Mouse (Mus musculus) midbrain, postnatal 0 days (tissue): ENCODE data around the gene Evpl. TPM values are rescaled to one million over a fixed set of nuclear protein-coding genes. Genes with fewer than 3 reads are reported as not detected.
A peak's percentile ranks its signal among the peaks of the same experiment; 100 is the strongest.

Experiments used
- ATAC-seq: fragments of 200-750 bp; cut with Nextera tagmentation; 2 replicates; pipeline ENCODE4 v1.8.0; 2017; ENCODE audit warnings: moderate number of reproducible peaks, mild to moderate bottlenecking, moderate TSS enrichment, moderate library complexity; ENCODE audit not compliant: low FRiP score
- DNase-seq: peaks from one replicate; pipeline ENCODE4 v3.0.0-alpha.2; 2015; ENCODE audit warnings: low spot score
- H3K27ac ChIP-seq: fragments of 300-500 bp; sonication (generic); 2 replicates; pipeline ENCODE4 v1.5.1; 2014; ENCODE audit warnings: low read depth, mild to moderate bottlenecking, low read length, mixed read lengths
- H3K27me3 ChIP-seq: fragments of 300-500 bp; sonication (generic); 2 replicates; pipeline ENCODE4 v1.6.1; 2014; ENCODE audit warnings: low read length, control low read depth, mixed read lengths; ENCODE audit not compliant: insufficient read depth
- H3K36me3 ChIP-seq: fragments of 300-500 bp; sonication (generic); 2 replicates; pipeline ENCODE4 v1.6.1; 2014; ENCODE audit warnings: low read length, control low read depth, mixed read lengths; ENCODE audit not compliant: insufficient read depth
- H3K4me1 ChIP-seq: fragments of 300-500 bp; sonication (generic); 2 replicates; pipeline ENCODE4 v1.6.1; 2014; ENCODE audit warnings: mild to moderate bottlenecking, control low read depth, antibody characterized with exemption, low read length, mixed read lengths; ENCODE audit not compliant: insufficient read depth
- H3K4me2 ChIP-seq: fragments of 300-500 bp; sonication (generic); 2 replicates; pipeline ENCODE4 v1.6.1; 2014; ENCODE audit warnings: low read depth, mild to moderate bottlenecking, low read length, mixed read lengths; ENCODE audit not compliant: poor library complexity, severe bottlenecking
- H3K4me3 ChIP-seq: fragments of 300-500 bp; sonication (generic); 2 replicates; pipeline ENCODE4 v1.5.1; 2014; ENCODE audit warnings: low read depth, mild to moderate bottlenecking, low read length, moderate library complexity
- H3K9ac ChIP-seq: fragments of 300-500 bp; sonication (generic); replicated peaks from 2 replicates; pipeline ENCODE4 v1.6.1; 2014; ENCODE audit warnings: mild to moderate bottlenecking, low read length, moderate library complexity, mixed read lengths; ENCODE audit not compliant: poor library complexity, severe bottlenecking
- H3K9me3 ChIP-seq: fragments of 300-500 bp; sonication (generic); 2 replicates; pipeline ENCODE4 v1.6.1; 2016; ENCODE audit warnings: low read length, control low read depth
- CTCF ChIP-seq: IDR thresholded peaks from 2 replicates; pipeline ENCODE4 v1.5.1; 2016; ENCODE audit warnings: antibody characterized with exemption, mild to moderate bottlenecking
- WGBS: fragments of 180-500 bp; shearing (Covaris S2); extraction: QIAGEN DNeasy Blood & Tissue Kit; methylation state at CpG from one replicate; pipeline ENCODE4 v1.1.7; 2014; 5-methylcytosine and 5-hydroxymethylcytosine counted together
- polyA plus RNA-seq: library from polyadenylated mRNA; unstranded; fragments of >200 nt; fragmentation: Nextera tagmentation; extraction: Ambion mirVana; gene quantifications from 2 replicates; pipeline ENCODE4 v1.2.1, GENCODE M21; 2015
- total RNA-seq: library from RNA; depleted of rRNA; stranded (reverse); fragments of >200 nt; gene quantifications from 2 replicates; pipeline ENCODE4 v1.2.3, GENCODE M21; 2014; rRNA removed

Gene Evpl
- total and polyA plus RNA-seq, 2 experiments from 2014 or later, result 1.9 to 4.9 TPM

- Histone ChIP-seq H3K27ac (peak overlapping the region; percentile 59), H3K27me3 (no peaks in the 10 kb centered on the region), H3K9ac (no peak overlapping the region), H3K4me1 (no peaks in the 10 kb centered on the region), H3K4me2 (no peak overlapping the region), H3K4me3 (no peak overlapping the region), H3K36me3 (peaks cover 42% of the 10 kb centered on the region), H3K9me3 (no peaks in the 10 kb centered on the region)
- peak; percentile 22 for DNase-seq
- ATAC-seq, result 0 out of 2 replicates have a peak, but pooled peaks have one; percentile 38
- no peak for TF ChIP-seq CTCF
- WGBS, result 66% methylated on average over 3 of the region's 3 CpGs
Observed at GRCm38 (mm10) chr11:116185836-116186235, 52.0 kb downstream of the Evpl start.

- no peak overlapping the region for H3K9ac ChIP-seq
- H3K4me1 ChIP-seq, result no peaks in the 10 kb centered on the region
- no peak overlapping the region for H3K4me2 ChIP-seq
- WGBS, result 90% methylated on average over 20 of the region's 20 CpGs
- H3K4me3 ChIP-seq, result no peak overlapping the region
- no peaks in the 10 kb centered on the region for H3K27me3 ChIP-seq
- no peak overlapping the region for H3K27ac ChIP-seq
- H3K9me3 ChIP-seq, result no peaks in the 10 kb centered on the region
- no peak for TF ChIP-seq CTCF
- DNase-seq (no peak), ATAC-seq (no peak)
- H3K36me3 ChIP-seq, result peaks cover 73% of the 10 kb centered on the region
Observed at GRCm38 (mm10) chr11:116178411-116179121, 59.3 kb downstream of the Evpl start.

- DNase-seq (no peak), ATAC-seq (no peak)
- no peak for TF ChIP-seq CTCF
- peaks cover 72% of the 10 kb centered on the region for H3K36me3 ChIP-seq
- H3K4me2 ChIP-seq, result no peak overlapping the region
- H3K4me1 ChIP-seq, result no peaks in the 10 kb centered on the region
- no peak overlapping the region for H3K9ac ChIP-seq
- H3K9me3 ChIP-seq, result no peaks in the 10 kb centered on the region
- WGBS, result 74% methylated on average over 7 of the region's 7 CpGs
- H3K27me3 ChIP-seq, result no peaks in the 10 kb centered on the region
- no peak overlapping the region for H3K27ac ChIP-seq
- H3K4me3 ChIP-seq, result no peak overlapping the region
Observed at GRCm38 (mm10) chr11:116176010-116176409, 61.9 kb downstream of the Evpl start.

GRCm38 (mm10) chr11:116174775-116175448 lies 63.0 kb downstream of the Evpl start:
- H3K27me3 ChIP-seq, result no peaks in the 10 kb centered on the region
- no peak overlapping the region for H3K4me3 ChIP-seq
- ATAC-seq (no peak), DNase-seq (no peak)
- H3K4me2 ChIP-seq, result no peak overlapping the region
- 93% methylated on average over 22 of the region's 22 CpGs for WGBS
- no peaks in the 10 kb centered on the region for H3K4me1 ChIP-seq
- no peak for TF ChIP-seq CTCF
- no peaks in the 10 kb centered on the region for H3K9me3 ChIP-seq
- H3K36me3 ChIP-seq, result peaks cover 64% of the 10 kb centered on the region
- no peak overlapping the region for H3K27ac ChIP-seq
- no peak overlapping the region for H3K9ac ChIP-seq

GRCm38 (mm10) chr11:116171959-116172358 lies 65.9 kb downstream of the Evpl start:
- TF ChIP-seq CTCF, result no peak
- no peak for ATAC-seq
- no peak overlapping the region for H3K27ac ChIP-seq

More at GRCm38 (mm10) chr11:116171959-116172358, 65.9 kb downstream of the Evpl start:
- Histone ChIP-seq H3K9me3 (no peaks in the 10 kb centered on the region), H3K4me3 (no peak overlapping the region), H3K4me2 (no peak overlapping the region), H3K4me1 (0 out of 2 replicates have a peak, but pooled peaks cover under 1% of the 10 kb centered on the region), H3K9ac (no peak overlapping the region), H3K36me3 (peaks cover 40% of the 10 kb centered on the region), H3K27me3 (no peaks in the 10 kb centered on the region)
- 81% methylated on average over 2 of the region's 2 CpGs for WGBS
- no peak for DNase-seq

Other genes starting within 250 kb of the Evpl start
- gene Galk1, start 225.4 kb downstream of the Evpl start, total RNA-seq, result 36.3 and 44.0 TPM in 2 replicates
- gene Galk1, start 225.4 kb downstream of the Evpl start, polyA plus RNA-seq, result 47.7 and 49.5 TPM in 2 replicates
- gene H3f3b, start 210.1 kb downstream of the Evpl start, total RNA-seq, result 568 and 792 TPM in 2 replicates
- 2,143 and 2,254 TPM in 2 replicates for gene H3f3b, start 210.1 kb downstream of the Evpl start, polyA plus RNA-seq
- 45.2 and 55.1 TPM in 2 replicates for gene Unk, start 207.8 kb downstream of the Evpl start, total RNA-seq
- gene Unk, start 207.8 kb downstream of the Evpl start, polyA plus RNA-seq, result 25.5 and 26.7 TPM in 2 replicates
- gene Unc13d, start 160.1 kb downstream of the Evpl start, total RNA-seq, result 0.22 and 0.71 TPM in 2 replicates
- gene Unc13d, start 160.1 kb downstream of the Evpl start, polyA plus RNA-seq, result 0.67 and 0.77 TPM in 2 replicates
- 119 and 150 TPM in 2 replicates for gene Wbp2, start 151.1 kb downstream of the Evpl start, total RNA-seq
- 254 and 267 TPM in 2 replicates for gene Wbp2, start 151.1 kb downstream of the Evpl start, polyA plus RNA-seq
- gene Trim47, start 110.9 kb downstream of the Evpl start, total RNA-seq, result 12.6 and 16.8 TPM in 2 replicates
- gene Trim47, start 110.9 kb downstream of the Evpl start, polyA plus RNA-seq, result 9.0 and 11.7 TPM in 2 replicates
- gene Trim65, start 106.9 kb downstream of the Evpl start, total RNA-seq, result 5.7 and 7.6 TPM in 2 replicates
- 2.3 TPM in 2 replicates for gene Trim65, start 106.9 kb downstream of the Evpl start, polyA plus RNA-seq
- gene Mrpl38, start 99.2 kb downstream of the Evpl start, total RNA-seq, result 74.3 and 100 TPM in 2 replicates
- 77.0 and 78.7 TPM in 2 replicates for gene Mrpl38, start 99.2 kb downstream of the Evpl start, polyA plus RNA-seq
- gene Fbf1, start 69.9 kb downstream of the Evpl start, total RNA-seq, result 82.2 and 83.0 TPM in 2 replicates
- gene Fbf1, start 69.9 kb downstream of the Evpl start, polyA plus RNA-seq, result 38.6 and 43.7 TPM in 2 replicates
- 54.2 and 60.5 TPM in 2 replicates for gene Ten1, start 39.2 kb downstream of the Evpl start, total RNA-seq
- 91.2 and 101 TPM in 2 replicates for gene Ten1, start 39.2 kb downstream of the Evpl start, polyA plus RNA-seq
- gene Acox1, start 39.0 kb downstream of the Evpl start, total RNA-seq, result 110 and 116 TPM in 2 replicates
- gene Acox1, start 39.0 kb downstream of the Evpl start, polyA plus RNA-seq, result 66.1 and 69.2 TPM in 2 replicates
- 17.7 and 27.3 TPM in 2 replicates for gene Srp68, start 36.1 kb upstream of the Evpl start, total RNA-seq
- 47.9 and 50.9 TPM in 2 replicates for gene Srp68, start 36.1 kb upstream of the Evpl start, polyA plus RNA-seq
- 0.47 TPM in 1 of 2 replicates, not detected in the other for gene Galr2, start 42.9 kb upstream of the Evpl start, total RNA-seq
- 0.36 and 0.54 TPM in 2 replicates for gene Galr2, start 42.9 kb upstream of the Evpl start, polyA plus RNA-seq
- 81.0 and 101 TPM in 2 replicates for gene Exoc7, start 69.2 kb upstream of the Evpl start, total RNA-seq
- 144 and 149 TPM in 2 replicates for gene Exoc7, start 69.2 kb upstream of the Evpl start, polyA plus RNA-seq
- gene Foxj1, start 97.3 kb upstream of the Evpl start, total RNA-seq, result 24.1 and 37.5 TPM in 2 replicates
- 9.6 and 12.1 TPM in 2 replicates for gene Foxj1, start 97.3 kb upstream of the Evpl start, polyA plus RNA-seq
- gene Rnf157, start 175.0 kb upstream of the Evpl start, total RNA-seq, result 113 and 138 TPM in 2 replicates
- gene Rnf157, start 175.0 kb upstream of the Evpl start, polyA plus RNA-seq, result 53.7 and 57.0 TPM in 2 replicates
- gene Ubald2, start 196.0 kb upstream of the Evpl start, total RNA-seq, result 81.0 and 85.9 TPM in 2 replicates
- 40.1 and 40.9 TPM in 2 replicates for gene Ubald2, start 196.0 kb upstream of the Evpl start, polyA plus RNA-seq
- gene Qrich2, start 228.2 kb upstream of the Evpl start, total RNA-seq, result not detected in 2 replicates
- 0.14 and 0.15 TPM in 2 replicates for gene Qrich2, start 228.2 kb upstream of the Evpl start, polyA plus RNA-seq